Mouse (Mus musculus): ENCODE data around the gene Jtb. TPM values are rescaled to one million over a fixed set of nuclear protein-coding genes. Genes with fewer than 3 reads are reported as not detected.
"Not testable (repeated sequence)": the region's sequence is repeated elsewhere in the genome, so short reads cannot be mapped to it uniquely, and the experiment has no call there.

Gene Jtb
- polyA plus RNA-seq, 1 experiment from 2014 or later, result 100 TPM

DNA sequence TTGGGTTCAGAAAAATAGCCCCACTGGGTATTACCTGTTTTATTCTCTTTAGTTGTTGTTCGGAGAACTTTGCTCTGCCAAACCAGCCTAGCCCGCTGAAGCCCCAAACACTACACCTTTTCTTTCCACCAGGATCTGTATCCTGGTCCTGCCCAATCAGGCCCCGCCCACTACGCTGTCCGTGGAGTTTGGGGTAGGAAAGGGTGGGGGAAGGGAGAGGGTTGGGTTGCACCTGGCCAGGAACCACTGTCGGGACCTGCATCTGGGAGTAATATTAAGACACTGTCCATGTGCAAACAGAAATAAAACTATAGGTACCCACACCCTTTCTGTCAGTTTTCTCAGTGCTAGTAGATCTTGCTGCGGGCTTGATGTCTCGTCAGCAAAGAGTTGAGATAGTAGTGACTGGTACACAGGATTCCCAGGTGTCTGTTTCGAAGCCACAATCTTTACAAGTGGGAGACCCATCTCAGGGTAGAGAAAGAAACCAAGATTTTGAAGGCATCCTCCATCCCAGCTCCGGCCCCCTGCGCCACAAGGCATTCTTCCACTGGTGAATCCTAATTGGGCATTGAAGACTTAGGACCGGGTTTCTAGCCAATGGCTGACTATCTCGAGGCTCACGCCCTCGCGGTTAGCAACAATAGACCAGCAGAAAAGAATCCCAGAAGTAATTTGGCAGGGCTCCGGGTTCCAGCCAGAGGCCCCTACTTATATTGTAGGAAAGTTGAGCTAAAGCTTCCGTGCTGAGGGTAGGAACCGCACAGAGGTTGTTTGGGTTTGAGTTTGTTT is 11.8 kb downstream of the Jtb start, which contains the start of gene Creb3l4:
Gene Creb3l4, minus strand, starts transcription at position 529 of the 792 bp plus-strand sequence.
- Histone ChIP-seq H3K36me3 (ENCODE audit: control insufficient read depth, insufficient read depth, low read length) (no peaks in the 10 kb centered on the region), H3K9ac (ENCODE audit: low read depth, low read length) (peak within 1 kb of the TSS; percentile 47; the same call in 1 of the 2 replicates), H3K4me3 (ENCODE audit: low read depth, low read length) (peak within 1 kb of the TSS; percentile 31), H3K9me3 (replicated peaks; ENCODE audit: control insufficient read depth, low read length, poor library complexity, severe bottlenecking) (no peaks in the 10 kb centered on the region), H3K4me1 (ENCODE audit: control insufficient read depth, insufficient read depth, low read length) (peaks cover 9% of the 10 kb centered on the region; the same call in 1 of the 2 replicates), H3K4me2 (ENCODE audit: low read length) (peak within 1 kb of the TSS; percentile 65), H3K27me3 (ENCODE audit: control insufficient read depth, insufficient read depth, low read depth, low read length) (no peaks in the 10 kb centered on the region), H3K27ac (ENCODE audit: low read length) (no peak within 1 kb of the TSS)
- WGBS, result 2% methylated on average over 19 of the region's 19 CpGs
- peak; percentile 31; the same call in 1 of the 2 replicates for ATAC-seq

DNA sequence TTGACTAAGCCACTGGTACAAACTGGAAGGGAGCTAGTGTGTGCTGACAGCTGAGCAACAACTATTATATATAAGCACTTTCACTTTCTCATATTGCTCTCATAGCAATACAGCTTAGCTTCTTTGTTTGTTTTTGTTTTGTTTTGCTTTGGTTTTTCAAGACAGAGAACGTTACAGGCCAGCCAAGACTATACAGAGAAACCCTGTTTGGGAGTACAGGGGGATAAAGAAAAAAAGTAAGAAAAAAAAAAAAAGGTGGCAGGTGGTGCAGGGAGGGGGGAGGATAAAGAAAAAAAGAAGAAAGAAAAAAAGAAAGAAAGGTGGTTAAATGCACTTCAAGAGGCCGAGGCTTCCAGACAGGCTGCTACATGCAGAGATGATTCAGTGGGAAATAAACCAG is 14.0 kb downstream of the Jtb start:
- 80% methylated on average over 2 of the region's 2 CpGs for WGBS
- H3K4me1 ChIP-seq (ENCODE audit: control insufficient read depth, insufficient read depth, low read length), result peaks cover 20% of the 10 kb centered on the region
- no peak overlapping the region for H3K4me3 ChIP-seq (ENCODE audit: low read depth, low read length)
- H3K36me3 ChIP-seq (ENCODE audit: control insufficient read depth, insufficient read depth, low read length), result no peaks in the 10 kb centered on the region
- no peak overlapping the region for H3K4me2 ChIP-seq (ENCODE audit: low read length)
- no peaks in the 10 kb centered on the region for H3K9me3 ChIP-seq (replicated peaks; ENCODE audit: control insufficient read depth, low read length, poor library complexity, severe bottlenecking)
- H3K27ac ChIP-seq (ENCODE audit: low read length), result no peak overlapping the region
- ATAC-seq, result no peak
- no peak overlapping the region for H3K9ac ChIP-seq (ENCODE audit: low read depth, low read length)
- no peaks in the 10 kb centered on the region for H3K27me3 ChIP-seq (ENCODE audit: control insufficient read depth, insufficient read depth, low read depth, low read length)

DNA sequence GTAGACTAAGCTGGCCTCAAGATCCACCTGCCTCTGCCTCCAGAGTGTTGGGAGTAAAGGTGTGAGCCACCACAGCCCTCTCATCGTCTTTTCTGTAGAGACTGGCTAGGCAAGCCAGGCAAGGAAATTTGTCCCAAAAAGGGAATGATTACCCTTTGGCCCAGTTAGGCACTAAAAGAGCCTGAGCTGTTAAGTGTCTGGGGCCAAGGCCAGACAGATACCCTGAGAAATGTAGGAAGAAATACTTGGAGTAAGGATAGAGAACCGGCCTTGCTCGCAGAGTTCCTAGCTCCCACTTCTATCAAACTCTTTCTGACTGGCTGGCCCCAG is 16.2 kb downstream of the Jtb start:
- no peak for ATAC-seq
- H3K4me1 ChIP-seq (ENCODE audit: control insufficient read depth, insufficient read depth, low read length), result peaks cover 19% of the 10 kb centered on the region
- peak overlapping the region; percentile 73 for H3K4me2 ChIP-seq (ENCODE audit: low read length)
- H3K9ac ChIP-seq (ENCODE audit: low read depth, low read length), result peak overlapping the region; percentile 61
- peak overlapping the region; percentile 72 for H3K4me3 ChIP-seq (ENCODE audit: low read depth, low read length)
- H3K27ac ChIP-seq (ENCODE audit: low read length), result peak overlapping the region; percentile 82
- 0% methylated on average over 3 of the region's 3 CpGs for WGBS
- no peaks in the 10 kb centered on the region for H3K9me3 ChIP-seq (replicated peaks; ENCODE audit: control insufficient read depth, low read length, poor library complexity, severe bottlenecking)
- no peaks in the 10 kb centered on the region for H3K36me3 ChIP-seq (ENCODE audit: control insufficient read depth, insufficient read depth, low read length)
- no peaks in the 10 kb centered on the region for H3K27me3 ChIP-seq (ENCODE audit: control insufficient read depth, insufficient read depth, low read depth, low read length)

DNA sequence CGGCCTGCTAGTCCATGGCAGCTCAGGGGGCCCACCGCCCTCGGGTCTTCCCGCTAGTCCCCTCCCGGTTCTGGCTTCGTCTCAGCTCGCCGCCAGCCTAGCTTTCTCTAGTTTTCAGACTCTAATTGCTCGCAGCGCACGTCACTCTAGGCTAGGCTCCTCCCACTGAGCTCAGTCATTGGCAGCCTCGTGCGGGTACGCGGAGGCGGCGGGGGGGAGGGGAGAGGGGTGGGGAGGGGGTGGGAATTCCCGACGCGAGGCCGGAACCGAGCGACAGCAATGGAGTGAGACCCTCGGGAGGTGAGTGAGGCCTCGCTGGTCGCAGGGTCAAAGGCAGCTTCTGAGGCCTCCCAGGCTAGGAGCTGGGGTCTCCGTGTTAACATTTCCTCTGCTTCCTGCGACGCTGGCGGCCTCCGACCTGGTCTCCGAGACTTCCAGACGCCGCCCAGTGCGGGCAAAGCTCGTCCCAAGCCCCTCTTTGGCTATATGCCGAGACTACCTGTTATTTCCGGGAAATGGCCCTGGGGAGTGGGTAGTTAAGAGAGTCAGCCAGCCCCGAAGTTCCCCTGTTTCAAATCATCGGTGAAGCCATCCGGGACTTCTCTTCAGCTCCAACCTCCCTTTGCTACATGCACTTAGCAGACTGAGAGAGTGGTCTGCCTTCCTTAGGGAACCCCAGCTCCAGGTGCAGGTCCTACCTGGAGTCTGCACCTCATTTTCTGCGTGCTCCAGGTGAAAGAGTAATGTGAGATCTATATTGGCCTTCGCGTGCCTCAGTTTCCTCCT is 16.8 kb downstream of the Jtb start, which contains the start of gene Slc39a1:
Gene Slc39a1, plus strand, starts transcription at position 213 of the 786 bp plus-strand sequence.
- WGBS, result under 1% methylated on average over 36 of the region's 44 CpGs
- Histone ChIP-seq H3K9me3 (replicated peaks; ENCODE audit: control insufficient read depth, low read length, poor library complexity, severe bottlenecking) (no peaks in the 10 kb centered on the region), H3K4me3 (ENCODE audit: low read depth, low read length) (peak within 1 kb of the TSS; percentile 72), H3K4me1 (ENCODE audit: control insufficient read depth, insufficient read depth, low read length) (peaks cover 15% of the 10 kb centered on the region), H3K4me2 (ENCODE audit: low read length) (peak within 1 kb of the TSS; percentile 73), H3K9ac (ENCODE audit: low read depth, low read length) (peak within 1 kb of the TSS; percentile 86), H3K27ac (ENCODE audit: low read length) (peak within 1 kb of the TSS; percentile 82), H3K27me3 (ENCODE audit: control insufficient read depth, insufficient read depth, low read depth, low read length) (no peaks in the 10 kb centered on the region), H3K36me3 (ENCODE audit: control insufficient read depth, insufficient read depth, low read length) (no peaks in the 10 kb centered on the region)
- peak; percentile 95 for ATAC-seq

DNA sequence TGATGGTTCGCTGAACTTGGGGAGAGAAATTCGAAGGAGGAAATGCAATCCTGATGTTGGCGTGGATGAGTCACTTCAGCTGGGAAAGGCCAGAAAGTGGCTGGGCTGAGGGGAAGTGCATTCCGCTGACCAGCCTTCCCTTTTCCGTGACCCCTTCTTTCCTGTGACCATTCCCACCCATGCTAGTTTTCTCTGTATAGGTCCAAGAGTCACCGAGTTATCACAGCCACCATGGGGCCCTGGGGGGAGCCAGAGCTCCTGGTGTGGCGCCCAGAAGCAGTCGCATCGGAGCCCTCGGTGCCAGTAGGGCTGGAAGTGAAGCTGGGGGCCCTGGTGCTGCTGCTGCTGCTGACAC is 17.3 kb downstream of the Jtb start:
- WGBS, result 8% methylated on average over 10 of the region's 10 CpGs
- peak overlapping the region; percentile 82 for H3K27ac ChIP-seq (ENCODE audit: low read length)
- peak overlapping the region; percentile 73 for H3K4me2 ChIP-seq (ENCODE audit: low read length)
- H3K4me3 ChIP-seq (ENCODE audit: low read depth, low read length), result peak overlapping the region; percentile 72
- no peaks in the 10 kb centered on the region for H3K9me3 ChIP-seq (replicated peaks; ENCODE audit: control insufficient read depth, low read length, poor library complexity, severe bottlenecking)
- H3K9ac ChIP-seq (ENCODE audit: low read depth, low read length), result peak overlapping the region; percentile 86
- peaks cover 15% of the 10 kb centered on the region for H3K4me1 ChIP-seq (ENCODE audit: control insufficient read depth, insufficient read depth, low read length)
- no peak for ATAC-seq
- H3K36me3 ChIP-seq (ENCODE audit: control insufficient read depth, insufficient read depth, low read length), result no peaks in the 10 kb centered on the region
- H3K27me3 ChIP-seq (ENCODE audit: control insufficient read depth, insufficient read depth, low read depth, low read length), result no peaks in the 10 kb centered on the region

DNA sequence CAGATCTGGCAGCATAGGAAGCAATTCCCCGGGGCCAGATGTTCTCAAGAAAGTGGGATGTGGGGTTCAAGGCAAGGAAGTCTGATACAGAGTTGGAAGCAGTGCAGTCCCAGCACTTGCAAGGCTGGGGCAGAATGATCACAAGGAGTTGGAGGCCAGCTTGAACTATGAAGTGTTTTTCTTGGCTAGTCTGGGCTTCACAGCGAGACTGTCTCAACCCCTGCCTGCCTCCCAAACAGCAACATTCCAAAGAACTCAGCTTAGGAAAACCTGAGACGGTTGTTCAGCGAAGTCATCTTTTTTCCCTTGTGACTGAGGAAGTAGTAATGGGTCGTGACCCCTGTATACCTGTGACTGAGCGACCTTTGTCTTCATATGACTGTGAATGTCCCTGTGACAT is 19.4 kb downstream of the Jtb start:
- H3K4me3 ChIP-seq (ENCODE audit: low read depth, low read length), result no peak overlapping the region
- no peak overlapping the region for H3K9ac ChIP-seq (ENCODE audit: low read depth, low read length)
- H3K9me3 ChIP-seq (replicated peaks; ENCODE audit: control insufficient read depth, low read length, poor library complexity, severe bottlenecking), result no peaks in the 10 kb centered on the region
- no peak for ATAC-seq
- H3K36me3 ChIP-seq (ENCODE audit: control insufficient read depth, insufficient read depth, low read length), result no peaks in the 10 kb centered on the region
- H3K27me3 ChIP-seq (ENCODE audit: control insufficient read depth, insufficient read depth, low read depth, low read length), result no peaks in the 10 kb centered on the region
- 87% methylated on average over 6 of the region's 6 CpGs for WGBS
- peaks cover 25% of the 10 kb centered on the region for H3K4me1 ChIP-seq (ENCODE audit: control insufficient read depth, insufficient read depth, low read length)
- H3K4me2 ChIP-seq (ENCODE audit: low read length), result no peak overlapping the region
- H3K27ac ChIP-seq (ENCODE audit: low read length), result no peak overlapping the region

DNA sequence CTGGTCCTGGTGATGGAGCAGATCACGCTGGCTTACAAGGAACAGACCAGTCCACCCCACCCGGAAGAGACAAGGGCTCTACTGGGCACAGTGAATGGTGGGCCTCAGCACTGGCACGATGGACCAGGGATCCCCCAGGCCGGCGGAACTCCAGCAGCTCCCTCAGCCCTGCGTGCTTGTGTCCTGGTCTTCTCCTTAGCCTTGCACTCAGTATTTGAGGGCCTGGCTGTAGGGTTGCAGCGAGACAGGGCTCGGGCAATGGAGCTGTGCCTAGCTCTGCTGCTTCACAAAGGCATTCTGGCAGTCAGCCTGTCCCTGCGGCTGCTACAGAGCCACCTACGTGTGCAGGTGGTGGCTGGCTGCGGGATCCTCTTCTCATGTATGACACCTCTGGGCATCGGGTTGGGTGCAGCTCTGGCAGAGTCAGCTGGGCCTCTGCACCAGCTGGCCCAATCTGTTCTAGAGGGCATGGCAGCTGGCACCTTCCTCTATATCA is 20.4 kb downstream of the Jtb start:
- 95% methylated on average over 9 of the region's 12 CpGs for WGBS
- not testable (repeated sequence) for H3K27me3 ChIP-seq (ENCODE audit: control insufficient read depth, insufficient read depth, low read depth, low read length); H3K4me3 ChIP-seq (ENCODE audit: low read depth, low read length); H3K9ac ChIP-seq (ENCODE audit: low read depth, low read length); H3K4me2 ChIP-seq (ENCODE audit: low read length); H3K27ac ChIP-seq (ENCODE audit: low read length); H3K36me3 ChIP-seq (ENCODE audit: control insufficient read depth, insufficient read depth, low read length); H3K9me3 ChIP-seq (replicated peaks; ENCODE audit: control insufficient read depth, low read length, poor library complexity, severe bottlenecking); ATAC-seq
- peaks cover 29% of the 10 kb centered on the region for H3K4me1 ChIP-seq (ENCODE audit: control insufficient read depth, insufficient read depth, low read length)

DNA sequence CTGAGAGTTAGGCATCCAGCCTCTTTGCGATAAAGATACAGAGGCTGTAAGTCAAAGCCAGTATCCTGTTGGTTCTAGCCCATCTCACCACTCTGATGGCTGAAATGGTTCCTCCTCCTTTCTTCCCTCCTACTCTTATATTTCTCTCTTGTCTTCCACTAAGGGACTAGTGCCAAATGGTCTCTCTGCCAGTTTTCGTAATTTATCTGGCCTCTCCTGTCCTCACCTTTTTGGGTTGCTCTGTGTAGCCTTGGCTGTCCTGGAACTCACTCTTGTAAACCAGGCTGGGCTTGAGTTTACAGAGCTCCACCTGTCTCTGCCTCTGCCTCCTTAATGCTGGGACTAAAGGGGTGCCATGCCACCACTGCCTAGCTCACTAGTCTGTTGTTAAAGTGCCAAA is 21.3 kb downstream of the Jtb start:
- not testable (repeated sequence) for H3K36me3 ChIP-seq (ENCODE audit: control insufficient read depth, insufficient read depth, low read length); H3K9me3 ChIP-seq (replicated peaks; ENCODE audit: control insufficient read depth, low read length, poor library complexity, severe bottlenecking); H3K27ac ChIP-seq (ENCODE audit: low read length); ATAC-seq; H3K9ac ChIP-seq (ENCODE audit: low read depth, low read length); H3K27me3 ChIP-seq (ENCODE audit: control insufficient read depth, insufficient read depth, low read depth, low read length); H3K4me3 ChIP-seq (ENCODE audit: low read depth, low read length); H3K4me2 ChIP-seq (ENCODE audit: low read length)
- H3K4me1 ChIP-seq (ENCODE audit: control insufficient read depth, insufficient read depth, low read length), result peaks cover 27% of the 10 kb centered on the region
- WGBS, result 94% methylated on average over 2 of the region's 2 CpGs

DNA sequence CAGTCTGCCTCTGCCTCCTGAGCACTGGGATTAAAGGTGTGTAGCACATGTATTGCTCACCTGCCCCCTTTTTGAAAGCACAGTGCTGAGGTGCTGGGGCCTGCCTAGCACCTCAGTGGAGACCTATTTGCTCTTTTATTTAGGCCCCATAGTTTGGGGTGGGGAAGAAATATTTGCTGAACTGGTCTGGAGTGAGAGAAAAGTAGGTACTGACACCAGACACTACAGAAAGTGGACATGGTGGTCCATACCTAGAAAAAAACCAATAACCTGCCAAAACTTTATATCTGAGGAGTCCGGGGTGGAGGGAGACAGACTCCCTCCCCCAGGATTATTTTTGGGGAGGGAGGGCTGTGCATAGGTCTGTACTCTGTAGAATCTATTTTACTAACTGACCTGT is 21.8 kb downstream of the Jtb start:
- Histone ChIP-seq H3K4me1 (ENCODE audit: control insufficient read depth, insufficient read depth, low read length) (peaks cover 27% of the 10 kb centered on the region), H3K4me2 (ENCODE audit: low read length) (peak overlapping the region; percentile 41; the same call in 1 of the 2 replicates)
- not testable (repeated sequence) for H3K36me3 ChIP-seq (ENCODE audit: control insufficient read depth, insufficient read depth, low read length); H3K9me3 ChIP-seq (replicated peaks; ENCODE audit: control insufficient read depth, low read length, poor library complexity, severe bottlenecking); H3K4me3 ChIP-seq (ENCODE audit: low read depth, low read length); H3K27ac ChIP-seq (ENCODE audit: low read length); H3K27me3 ChIP-seq (ENCODE audit: control insufficient read depth, insufficient read depth, low read depth, low read length); ATAC-seq; H3K9ac ChIP-seq (ENCODE audit: low read depth, low read length)
- WGBS, result 74% methylated on average over 1 of the region's 1 CpGs
